In genomic region chr9:40686421-40686899, GRCm38 (mm10) we compare ENCODE assay signal across 10 mouse cellular contexts. TPM values are rescaled to one million over a fixed set of nuclear protein-coding genes. Genes with fewer than 3 reads are reported as not detected.
A peak's percentile ranks its signal among the peaks of the same experiment; 100 is the strongest.
DNase-seq lines count a peak whose midpoint lies in the region; ATAC-seq and TF ChIP-seq lines count a peak whose summit lies in the region.
"Had no signal": no experiment of that assay in that cellular context is flagged by ENCODE, and none has a peak within 500 bp of the region (broad histone marks: within the 10 kb centered on the region; RNA-seq: fewer than 3 reads in every experiment).

No protein-coding gene starts in this region.

- H3K4me3 ChIP-seq in testis, adult 2 months (ENCODE audit: control insufficient read depth, low read depth, low read length) = peak overlapping the region; percentile 26
- H3K4me3 ChIP-seq in limb, embryonic 14.5 days (replicated peaks; ENCODE audit: low read length) = peak overlapping the region; percentile 87
- peak overlapping the region; percentile 69 for H3K4me3 ChIP-seq in olfactory bulb, adult 2 months (ENCODE audit: insufficient read depth, low read depth, low read length)

- H3K9me3 ChIP-seq in limb, embryonic 14.5 days (ENCODE audit: control insufficient read depth, low read length) = no peaks in the 10 kb centered on the region

- peak; percentile 44 for ATAC-seq in frontal cortex, adult (ENCODE audit: low TSS enrichment)
- ATAC-seq in limb, embryonic 14.5 days (ENCODE audit: low FRiP score, low read depth) = peak; percentile 76

- no peak for TF ChIP-seq POLR2A in testis, adult 2 months (IDR thresholded peaks at IDR 0.05; ENCODE audit: control insufficient read depth, low read depth, low read length)
- no peak for TF ChIP-seq POLR2A in limb, embryonic 14.5 days (IDR thresholded peaks at IDR 0.05; ENCODE audit: borderline replicate concordance, extremely low read depth, insufficient read depth, insufficient read length)
- TF ChIP-seq POLR2A in olfactory bulb, adult 2 months (IDR thresholded peaks at IDR 0.05; ENCODE audit: insufficient read depth, low read depth, low read length) = no peak

- under 1% methylated on average over 23 of the region's 23 CpGs for WGBS in limb, embryonic 14.5 days
- WGBS in olfactory bulb, adult 2 months = under 1% methylated on average over 23 of the region's 23 CpGs

- TF ChIP-seq CTCF in testis, adult 2 months (IDR thresholded peaks at IDR 0.05; ENCODE audit: control insufficient read depth, insufficient read depth, insufficient replicate concordance, low read depth, low read length) = no peak
- no peak for TF ChIP-seq CTCF in olfactory bulb, adult 2 months (IDR thresholded peaks at IDR 0.05; ENCODE audit: insufficient read depth, low read depth, low read length)

- H3K27ac ChIP-seq in testis, adult 2 months (ENCODE audit: control insufficient read depth, insufficient read depth, low read depth, low read length) = no peak overlapping the region
- peak overlapping the region; percentile 100 for H3K27ac ChIP-seq in limb, embryonic 14.5 days (replicated peaks; ENCODE audit: low read depth, low read length)
- peak overlapping the region; percentile 19 for H3K27ac ChIP-seq in olfactory bulb, adult 2 months (ENCODE audit: insufficient read depth, low read depth, low read length)

- peaks cover 10% of the 10 kb centered on the region for H3K4me1 ChIP-seq in testis, adult 2 months (ENCODE audit: control insufficient read depth, insufficient read depth, low read length)
- peaks cover 20% of the 10 kb centered on the region for H3K4me1 ChIP-seq in limb, embryonic 14.5 days (ENCODE audit: control insufficient read depth, insufficient read depth, low read length)
- peaks cover 16% of the 10 kb centered on the region; the same call in 1 of the 2 replicates for H3K4me1 ChIP-seq in olfactory bulb, adult 2 months (ENCODE audit: control insufficient read depth, insufficient read depth, low read length)

- peak overlapping the region; percentile 84 for H3K4me2 ChIP-seq in limb, embryonic 14.5 days (replicated peaks; ENCODE audit: low read depth, low read length, severe bottlenecking)

- peak overlapping the region; percentile 98 for H3K9ac ChIP-seq in limb, embryonic 14.5 days (ENCODE audit: low read depth, low read length, severe bottlenecking)

- H3K27me3 ChIP-seq in testis, adult 2 months (ENCODE audit: control insufficient read depth, insufficient read depth, low read length) = no peaks in the 10 kb centered on the region
- H3K27me3 ChIP-seq in limb, embryonic 14.5 days (ENCODE audit: control insufficient read depth, insufficient read depth, low read length) = no peaks in the 10 kb centered on the region

- no peaks in the 10 kb centered on the region for H3K36me3 ChIP-seq in testis, adult 2 months (ENCODE audit: control insufficient read depth, insufficient read depth, low read length)
- no peaks in the 10 kb centered on the region; the same call in 1 of the 2 replicates for H3K36me3 ChIP-seq in limb, embryonic 14.5 days (ENCODE audit: control insufficient read depth, insufficient read depth, low read length)

- intact Hi-C loops in gastrocnemius, postnatal 36 days (cut with DNase I) = no loop called here

- no peak for DNase-seq in frontal cortex, postnatal 36 days (ENCODE audit: low spot score in 2 of 2)
- DNase-seq in testis, postnatal 14 days (ENCODE audit: low spot score) = no peak
- DNase-seq in gastrocnemius, postnatal 36 days = peak; percentile 17 to 52
- peak; percentile 75 for DNase-seq in limb, embryonic 14.5 days (ENCODE audit: low spot score)
- no peak for DNase-seq in spleen, postnatal 14 days (ENCODE audit: low spot score in 2 of 2)

RNA-seq across cellular contexts. Expression of gene Clmp, which starts 0.7 kb away (rescaled TPM):
- polyA plus RNA-seq in testis, adult 2 months (2012; rRNA removed) = 1.1 and 1.2 TPM in 2 replicates
- total RNA-seq in gastrocnemius, postnatal 36 days (2021) = 1 to 10 TPM; 3.1 to 6.1 TPM
- 44.7 and 51.8 TPM in 2 replicates for polyA plus RNA-seq in limb, embryonic 14.5 days (2012; rRNA removed)
- polyA plus RNA-seq in limb, embryonic 14.5 days (2014; fragmentation: Nextera tagmentation; extraction: Ambion mirVana) = 61.5 and 78.9 TPM in 2 replicates
- polyA plus RNA-seq in olfactory bulb, adult 2 months (2012; ENCODE audit: insufficient read depth, insufficient read length, low replicate concordance, missing spikeins) = not detected in 2 replicates
- total RNA-seq: CH12.LX had no signal

RNA-seq across cellular contexts. Expression of gene Gm21915, which starts 16.0 kb away (rescaled TPM):
- polyA plus RNA-seq in testis, adult 2 months (2012; rRNA removed) = not detected in 2 replicates
- total RNA-seq in gastrocnemius, postnatal 36 days (2021) = not detected
- polyA plus RNA-seq in limb, embryonic 14.5 days (2012; rRNA removed) = not detected in 2 replicates
- not detected in 2 replicates for polyA plus RNA-seq in limb, embryonic 14.5 days (2014; fragmentation: Nextera tagmentation; extraction: Ambion mirVana)
- not detected in 2 replicates for polyA plus RNA-seq in olfactory bulb, adult 2 months (2012; ENCODE audit: insufficient read depth, insufficient read length, low replicate concordance, missing spikeins)
- total RNA-seq: CH12.LX had no signal
- polyA plus RNA-seq: large intestine, adult 2 months had no signal

Comparison
In these comparisons a context has a peak if more than half of its experiments do, and no peak if none do; other contexts are left out.
1. DNase-seq: peak in gastrocnemius, postnatal 36 days (2 of 2) and limb, embryonic 14.5 days (single experiment); none in frontal cortex, postnatal 36 days (0 of 2), testis, postnatal 14 days (single experiment) and spleen, postnatal 14 days (0 of 2).
2. H3K4me3 ChIP-seq: peak in every context shown above with its lines; median percentile 87 in limb, embryonic 14.5 days; 69 in olfactory bulb, adult 2 months; 26 in testis, adult 2 months.
3. RNA of gene Clmp, which starts 0.7 kb away (polyA plus RNA-seq): 44.7 to 78.9 TPM in limb, embryonic 14.5 days; 1.1 to 1.2 TPM in testis, adult 2 months and not detected in olfactory bulb, adult 2 months; every median in the first group is over 10 times any median in the second.